Mouse (Mus musculus) monocyte, adult 2 months (primary cell): ENCODE measurements around the gene Sept9.

Experiments
- DNase-seq, 2 experiments: peaks; one replicate each; pipeline ENCODE4 v3.0.0; 2022; ENCODE audit warnings: low spot score in 2 of 2, low read depth in 1 of 2

Sept9 gene

DNA sequence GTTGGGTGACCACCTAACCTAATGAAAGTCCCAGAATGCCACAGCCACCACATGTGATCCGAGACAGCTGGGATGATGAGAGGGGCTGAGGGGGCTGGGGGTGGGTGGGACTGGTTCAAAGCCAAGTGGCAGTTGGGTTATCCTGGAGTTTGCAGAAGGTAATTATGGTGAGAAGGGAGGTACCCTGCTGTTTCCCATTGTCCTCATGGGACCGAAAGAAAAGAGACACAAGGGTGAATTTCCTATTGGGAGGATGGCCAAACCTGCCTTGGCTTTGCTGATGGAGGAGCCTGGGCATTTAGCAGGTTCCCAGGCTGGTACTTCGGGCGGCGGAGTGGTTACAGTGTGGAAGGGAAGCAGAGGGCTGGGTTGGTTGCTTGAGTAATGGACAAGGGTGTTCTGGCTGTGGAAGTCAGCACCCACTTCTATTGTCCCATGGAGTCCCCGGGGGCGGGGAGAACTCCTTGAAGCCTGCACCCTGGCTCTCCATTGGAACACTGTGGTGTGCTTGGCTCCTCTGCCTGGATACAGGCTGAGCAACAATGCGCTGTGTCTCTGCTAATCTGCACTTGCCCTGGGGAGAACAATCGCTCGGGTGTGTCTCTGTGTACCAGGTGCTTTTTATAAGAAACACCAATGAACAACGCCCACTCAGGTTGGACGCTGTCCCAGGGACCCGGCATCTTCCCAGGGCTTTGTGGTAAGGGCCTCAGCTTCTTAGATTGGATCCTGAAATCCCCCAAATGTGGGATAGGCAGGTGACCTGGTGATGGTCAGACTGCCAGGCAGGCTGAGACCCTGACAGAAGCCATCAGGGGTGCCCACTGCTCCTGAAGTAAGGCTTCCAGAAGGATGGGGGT lies 64.9 kb downstream of the Sept9 start:
- no peak for DNase-seq

DNA sequence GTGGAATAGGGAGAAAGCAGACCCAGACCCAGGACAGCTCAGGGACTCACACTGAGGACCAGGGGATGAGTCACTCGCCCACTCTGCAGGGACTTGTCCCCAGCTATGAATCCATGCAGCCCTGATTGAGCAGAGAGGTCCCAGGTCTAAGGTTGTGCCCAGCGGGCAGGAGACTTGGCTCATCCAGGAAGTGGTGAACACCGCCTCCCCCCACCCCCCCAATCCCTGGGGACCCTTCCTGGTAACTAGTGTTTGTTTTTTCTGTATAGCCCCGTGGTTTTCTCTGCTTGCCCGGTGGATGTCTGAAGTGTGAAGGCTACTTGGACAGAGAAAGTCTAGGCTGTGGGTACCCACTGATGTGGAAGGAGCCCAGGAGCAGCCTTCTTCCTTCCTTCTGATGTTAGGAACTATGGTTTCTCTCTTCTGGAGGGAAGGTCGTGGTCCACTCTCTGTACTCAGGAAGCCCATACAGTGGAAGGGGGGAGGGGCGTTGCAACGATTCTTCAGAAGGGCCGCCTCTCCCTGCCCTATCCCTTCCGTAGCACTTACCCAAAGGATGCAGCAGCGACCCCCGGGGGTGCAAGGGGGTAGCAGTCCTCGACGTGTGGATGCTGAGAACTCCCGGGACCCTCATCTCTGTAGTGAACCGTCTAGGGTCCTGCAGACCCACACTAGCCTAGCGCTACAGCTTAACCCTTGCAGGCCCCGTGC lies 66.0 kb downstream of the Sept9 start:
- DNase-seq: no peak

DNA sequence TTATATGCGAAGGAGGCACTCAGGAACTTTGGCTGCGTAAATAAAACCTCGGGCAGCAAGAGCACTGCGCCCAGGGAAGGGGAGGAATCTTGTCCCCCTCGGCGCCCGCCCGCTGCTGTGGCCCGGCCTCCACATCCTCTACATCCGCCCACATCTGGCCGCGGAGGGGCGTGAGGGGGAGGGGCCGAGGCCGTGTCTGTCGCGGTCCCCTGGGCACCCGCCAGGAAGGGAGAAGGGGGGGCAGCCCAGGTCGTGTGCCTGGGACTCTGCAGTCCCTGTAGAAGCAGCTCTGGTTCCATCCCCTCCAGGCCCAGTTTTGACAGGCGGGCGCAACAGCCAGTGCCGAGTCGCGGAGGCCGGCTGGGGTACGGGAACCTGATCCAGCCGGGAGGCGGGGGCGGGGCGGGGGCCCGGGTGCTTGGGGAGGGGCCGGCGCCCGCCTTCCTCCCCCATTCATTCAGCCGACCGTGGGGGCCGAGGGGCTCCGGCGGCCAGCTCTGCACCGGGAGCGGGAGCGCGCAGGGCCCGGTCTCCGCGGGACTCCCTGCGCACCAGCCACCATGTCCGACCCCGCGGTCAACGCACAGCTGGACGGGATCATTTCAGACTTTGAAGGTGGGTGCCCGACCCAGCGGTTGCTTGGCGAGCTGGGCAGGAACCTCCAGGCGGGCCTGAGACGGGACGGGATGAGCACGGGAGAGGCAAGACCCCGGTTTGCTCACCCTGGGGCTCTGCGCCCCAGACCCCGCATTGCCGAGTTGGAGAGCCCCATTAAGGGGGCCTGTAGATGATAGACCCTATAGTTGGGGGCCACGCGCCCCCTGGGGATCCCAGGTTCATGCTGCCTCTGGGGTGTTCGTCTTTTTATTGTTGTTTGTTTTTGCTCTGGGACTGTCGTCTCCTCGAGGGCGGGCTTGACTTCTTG lies 66.8 kb downstream of the Sept9 start:
- DNase-seq: no peak

DNA sequence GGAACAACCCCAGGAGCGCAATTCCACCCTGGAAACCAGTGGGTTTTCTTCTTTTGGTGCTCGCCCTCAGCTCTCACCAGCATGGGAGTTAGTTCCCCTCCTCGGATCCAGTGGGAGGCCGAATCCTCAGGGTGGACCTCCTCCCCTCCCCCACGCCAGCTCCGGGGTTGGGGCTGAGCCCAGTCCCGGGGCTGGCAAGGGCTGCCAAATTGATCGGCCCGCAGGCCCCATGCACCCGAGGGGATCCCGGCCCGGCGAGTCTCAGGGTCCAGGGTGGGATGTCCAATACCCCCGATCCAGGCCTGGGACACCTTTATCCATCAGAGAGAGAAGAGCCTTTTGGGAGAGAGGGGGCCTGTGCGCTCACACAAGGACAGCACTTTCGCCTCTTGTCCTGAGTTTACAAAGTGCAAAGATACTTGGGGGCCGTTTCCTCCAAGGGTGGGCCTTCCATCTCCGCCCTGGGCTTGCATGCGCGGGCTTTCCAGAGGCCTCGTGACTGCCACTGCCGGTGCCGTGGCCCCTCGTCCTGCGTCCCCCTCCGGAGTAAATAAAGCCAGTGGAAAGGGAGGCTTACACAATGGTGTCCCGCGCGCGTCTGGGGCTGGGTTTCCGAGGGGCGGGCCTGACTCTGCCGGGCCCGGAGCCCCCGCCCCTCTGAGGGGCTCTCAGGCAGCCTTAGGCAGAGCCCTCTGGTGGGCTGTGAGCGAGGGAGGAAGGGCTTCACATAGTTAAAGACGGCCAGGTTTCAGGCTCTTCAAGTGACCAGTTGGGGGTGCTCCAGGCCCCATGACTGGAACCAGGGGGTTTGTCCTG lies 67.7 kb downstream of the Sept9 start:
- no peak for DNase-seq

DNA sequence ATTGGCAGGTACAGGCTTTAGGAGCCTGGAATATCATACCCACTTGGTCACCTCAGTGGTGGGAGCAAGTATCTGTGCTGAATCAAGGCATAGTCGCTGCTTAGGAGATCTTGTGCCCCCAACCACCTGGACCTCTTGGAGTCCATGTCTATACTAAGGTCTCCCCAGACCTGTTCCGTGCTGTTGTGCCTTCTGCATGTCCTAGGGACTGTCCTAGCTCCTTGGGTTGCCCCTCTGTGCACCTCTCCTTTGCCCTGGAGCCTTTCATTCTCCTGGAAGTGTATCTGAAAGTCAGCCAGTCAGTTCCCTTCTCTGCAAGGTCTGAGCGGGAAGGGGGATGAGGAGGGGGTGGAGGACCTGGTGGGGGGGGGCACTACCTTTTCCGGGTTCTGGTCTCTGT lies 68.4 kb downstream of the Sept9 start:
- DNase-seq: no peak

DNA sequence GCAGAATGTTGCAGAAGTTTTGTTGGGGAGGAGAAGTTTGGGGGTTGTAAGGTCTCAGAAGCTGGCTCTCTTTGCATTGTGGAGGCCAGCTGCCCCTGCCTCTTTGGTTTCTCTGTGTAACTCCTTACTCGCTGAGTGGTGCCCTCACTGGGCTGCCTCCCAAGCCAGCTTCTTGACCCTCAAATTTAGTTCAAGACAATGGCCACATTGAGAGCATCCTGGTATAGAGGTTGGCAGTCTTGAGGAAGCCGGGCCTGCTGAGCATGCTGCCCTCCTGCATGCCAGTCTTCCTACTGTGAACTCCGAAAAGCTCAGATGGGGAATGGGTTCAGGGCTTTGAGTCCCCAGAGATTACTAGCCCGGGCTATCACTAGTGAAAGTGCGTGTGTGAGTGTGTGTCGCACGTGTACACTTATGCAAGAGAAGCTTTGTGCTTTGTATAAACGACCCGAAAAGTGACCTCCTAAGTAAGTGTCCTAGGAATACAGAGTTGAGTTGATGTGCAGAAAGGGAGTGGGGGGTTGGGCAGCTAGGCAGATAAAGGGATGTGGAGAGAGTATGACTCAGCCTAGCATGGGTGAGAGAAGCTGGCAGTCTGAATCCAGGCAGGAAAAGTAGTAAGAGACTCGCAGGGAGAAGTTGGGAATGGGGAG lies 69.0 kb downstream of the Sept9 start:
- DNase-seq: no peak

DNA sequence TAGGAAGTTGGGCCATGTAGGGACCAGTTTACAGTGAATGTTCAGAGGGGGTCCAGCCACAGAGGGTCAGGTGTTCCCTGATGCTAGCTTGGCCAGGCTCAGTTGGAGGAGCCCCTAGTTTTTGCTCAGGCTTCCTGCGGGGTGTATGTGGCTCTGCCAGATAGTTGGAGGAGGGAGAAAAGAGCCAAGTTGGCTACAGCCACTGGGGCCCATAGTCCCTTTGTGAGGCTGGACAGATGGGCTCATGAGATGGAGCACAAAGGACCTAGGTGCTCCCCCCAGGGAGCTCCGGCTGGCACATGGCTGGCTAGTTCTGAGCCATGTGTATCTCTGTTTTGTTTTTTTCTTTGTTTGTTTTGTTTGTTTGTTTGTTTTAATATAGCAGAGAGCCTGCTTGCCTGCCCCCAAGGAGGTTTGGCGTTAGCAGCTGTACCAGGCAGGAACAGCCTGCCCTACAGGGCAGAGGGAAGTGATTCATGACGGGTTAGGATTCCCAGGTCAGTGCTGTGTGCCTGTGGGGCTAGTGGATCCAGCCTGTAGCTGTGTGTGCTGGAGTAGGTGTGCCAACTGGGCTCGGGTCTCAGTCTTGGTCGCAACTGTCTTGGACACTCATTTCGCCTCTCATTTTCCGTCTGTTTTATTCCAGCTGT lies 69.7 kb downstream of the Sept9 start:
- DNase-seq: no peak

DNA sequence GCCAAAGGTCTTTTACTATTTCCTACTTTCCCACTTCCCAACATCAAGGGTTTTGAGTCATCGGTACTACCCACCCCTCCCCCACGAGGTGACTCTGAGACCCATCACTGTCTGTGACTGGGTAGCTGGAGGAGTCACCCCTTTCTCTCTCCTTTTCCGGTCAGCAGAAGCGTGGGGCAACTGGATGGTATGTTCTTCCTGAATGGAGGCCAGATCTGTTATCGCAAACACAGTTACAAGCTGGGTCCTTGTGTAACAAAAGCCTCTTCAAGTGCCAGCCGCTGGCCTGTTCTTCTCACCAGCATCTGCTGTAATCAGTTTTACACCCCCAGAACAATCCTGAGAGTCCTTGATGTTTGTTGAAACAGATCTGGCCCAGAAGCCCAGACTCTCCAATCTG lies 70.5 kb downstream of the Sept9 start:
- DNase-seq: no peak

DNA sequence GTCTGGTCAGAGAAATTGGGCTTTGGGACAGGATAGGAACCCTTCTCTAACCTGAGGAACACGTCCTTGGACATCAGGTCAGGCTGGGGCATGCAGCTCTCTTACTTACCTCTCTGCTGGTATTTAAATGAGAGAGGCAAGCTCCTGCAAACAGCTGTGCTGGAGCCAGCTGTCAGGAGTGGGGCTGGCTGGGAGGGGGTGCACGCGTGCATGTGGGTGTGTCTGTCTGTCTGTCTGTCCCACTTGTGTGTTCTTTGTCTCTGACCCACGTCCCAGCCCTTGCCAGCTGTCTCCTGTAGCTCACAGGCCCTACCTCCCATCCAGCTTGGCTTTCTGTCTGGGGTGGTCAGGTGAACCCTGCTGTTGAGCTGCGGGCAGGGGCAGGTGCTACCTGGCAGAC lies 75.5 kb downstream of the Sept9 start:
- no peak for DNase-seq

DNA sequence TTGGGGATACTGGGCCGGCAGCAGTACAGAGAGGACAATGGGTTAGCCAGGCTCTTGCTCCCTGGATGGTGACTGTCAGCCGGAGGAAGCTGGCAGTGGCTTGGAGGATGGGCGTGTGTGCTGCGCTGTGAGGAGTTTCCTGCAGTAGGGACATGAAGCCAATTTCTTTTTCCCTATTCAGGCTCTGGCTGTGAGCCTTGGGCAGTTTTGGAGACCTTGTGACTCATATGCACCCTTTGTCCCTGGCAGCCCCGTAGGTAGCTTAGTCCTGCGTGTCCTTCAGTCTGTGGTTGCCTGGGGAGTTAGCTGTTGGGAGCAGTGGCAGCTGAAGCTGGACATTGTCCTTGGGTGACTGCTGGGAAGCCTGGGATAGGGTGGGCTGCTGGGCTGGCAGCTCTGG lies 76.5 kb downstream of the Sept9 start:
- DNase-seq: no peak

DNA sequence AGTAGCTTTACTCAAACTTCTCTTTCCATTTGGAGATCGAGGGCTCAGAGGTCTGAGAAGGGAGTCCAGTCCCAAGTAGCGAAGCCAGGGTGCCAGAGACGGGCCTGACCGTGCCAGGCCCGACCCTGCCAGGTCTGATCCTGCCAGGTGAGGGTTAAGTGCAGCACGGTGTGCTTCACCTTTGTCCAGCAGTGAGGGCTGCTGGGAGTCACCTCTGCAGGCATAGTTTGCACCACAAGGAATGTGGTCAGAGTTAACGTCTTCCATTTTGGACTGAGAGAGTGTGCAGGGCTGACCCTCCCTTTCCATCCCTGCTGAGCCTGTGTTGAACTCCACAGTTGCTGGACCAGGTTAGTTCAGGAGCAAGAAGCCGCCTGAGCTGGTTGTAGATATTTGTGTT lies 77.5 kb downstream of the Sept9 start:
- DNase-seq: no peak

DNA sequence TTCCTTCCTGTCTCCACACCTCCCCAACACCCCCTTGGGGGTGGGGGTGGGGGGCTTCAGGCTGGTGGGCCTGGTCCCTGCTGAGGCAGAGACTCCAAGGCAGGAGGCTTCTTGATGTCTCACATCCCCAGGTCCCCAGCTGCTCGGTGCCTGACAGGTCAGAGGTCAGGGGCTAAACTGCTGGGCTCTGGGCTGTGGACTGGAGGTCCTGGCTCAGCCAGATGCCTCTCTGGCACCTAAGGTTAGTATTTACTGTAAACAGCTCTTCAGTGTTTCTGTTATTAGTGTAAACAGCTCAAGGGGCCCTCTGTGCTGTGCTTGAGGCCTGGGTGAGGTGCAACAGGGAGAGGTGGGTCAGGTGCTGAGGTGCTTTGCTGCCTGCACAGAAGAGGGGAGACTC lies 78.7 kb downstream of the Sept9 start:
- no peak for DNase-seq

DNA sequence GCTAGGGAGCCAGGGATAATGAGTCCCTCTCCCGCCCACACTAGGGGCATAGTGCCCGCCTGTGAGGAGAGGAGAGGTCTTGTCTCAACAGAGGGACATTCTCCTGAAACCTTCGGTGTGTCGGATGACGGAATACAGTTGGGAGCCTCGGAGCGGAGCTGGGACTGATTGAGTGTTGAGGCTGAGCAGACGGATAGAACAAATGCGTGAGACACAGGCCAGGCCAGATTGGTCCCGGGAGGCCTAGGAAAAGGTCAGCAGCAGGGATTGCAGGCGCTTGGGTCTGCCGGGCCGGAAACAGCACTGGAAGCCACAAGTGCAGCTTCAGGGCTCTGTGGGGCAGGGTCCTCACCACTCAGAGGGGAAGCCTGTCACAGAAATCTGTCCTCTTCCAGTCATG lies 79.1 kb downstream of the Sept9 start:
- DNase-seq: no peak

DNA sequence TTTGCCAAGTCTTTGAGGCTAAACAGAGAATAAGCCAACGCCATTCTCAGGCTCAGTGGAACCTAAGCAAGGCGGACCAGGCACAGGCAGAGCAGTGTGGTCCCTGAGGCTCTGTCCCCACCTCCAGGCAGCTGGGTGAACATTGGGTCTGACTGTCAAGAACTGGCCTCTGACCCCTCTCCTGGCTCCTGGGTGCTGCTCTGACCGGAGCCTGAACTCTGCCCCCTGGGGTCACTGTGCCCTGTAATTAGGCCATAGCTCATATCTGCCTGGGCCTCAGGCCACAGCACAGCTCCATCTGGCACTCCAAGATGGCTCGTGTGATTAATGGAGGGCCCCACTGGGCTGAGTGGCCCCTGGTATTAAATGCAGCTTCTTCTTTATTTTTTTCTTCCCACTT lies 80.5 kb downstream of the Sept9 start:
- DNase-seq: no peak

DNA sequence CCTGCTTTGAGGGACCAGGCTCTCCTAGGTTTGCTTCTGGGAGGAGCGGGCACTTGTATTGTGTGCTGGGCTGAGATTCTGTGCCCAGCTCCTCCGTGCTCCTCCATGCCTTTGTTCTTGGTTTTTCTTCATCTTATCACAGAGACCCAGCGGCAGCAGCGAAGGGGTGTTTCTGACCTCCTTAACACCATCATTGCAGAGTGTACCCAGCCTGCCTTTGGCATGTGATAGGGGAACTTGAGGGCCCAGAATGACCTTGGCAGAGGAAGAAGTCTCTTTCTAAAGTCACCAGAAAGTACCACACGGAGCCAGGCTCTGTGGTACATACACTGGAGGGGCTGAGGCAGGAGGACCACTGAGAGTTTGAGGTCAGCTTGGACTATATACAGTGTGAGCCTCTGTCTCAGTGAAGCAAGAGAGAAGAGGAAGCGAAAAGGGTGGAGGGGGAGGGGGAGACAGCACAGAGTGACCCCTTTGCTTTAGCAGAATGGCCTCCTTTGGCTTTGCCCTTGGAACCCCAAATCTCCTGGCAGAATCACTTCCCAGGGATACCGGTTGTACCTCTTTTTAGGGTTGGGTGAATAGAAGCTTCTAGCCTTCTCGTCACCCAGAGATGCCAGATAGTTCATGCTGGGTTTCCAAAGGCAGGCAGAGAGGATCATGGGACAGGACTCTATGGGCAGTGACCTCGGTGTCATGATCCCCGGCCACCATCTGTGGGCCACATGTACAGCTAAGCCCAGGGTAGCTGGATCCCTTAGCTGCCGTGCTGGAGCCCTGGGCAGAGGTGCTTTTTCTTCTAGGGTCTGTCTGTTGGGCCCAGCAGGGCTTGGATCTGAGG lies 83.8 kb downstream of the Sept9 start:
- DNase-seq: no peak

DNA sequence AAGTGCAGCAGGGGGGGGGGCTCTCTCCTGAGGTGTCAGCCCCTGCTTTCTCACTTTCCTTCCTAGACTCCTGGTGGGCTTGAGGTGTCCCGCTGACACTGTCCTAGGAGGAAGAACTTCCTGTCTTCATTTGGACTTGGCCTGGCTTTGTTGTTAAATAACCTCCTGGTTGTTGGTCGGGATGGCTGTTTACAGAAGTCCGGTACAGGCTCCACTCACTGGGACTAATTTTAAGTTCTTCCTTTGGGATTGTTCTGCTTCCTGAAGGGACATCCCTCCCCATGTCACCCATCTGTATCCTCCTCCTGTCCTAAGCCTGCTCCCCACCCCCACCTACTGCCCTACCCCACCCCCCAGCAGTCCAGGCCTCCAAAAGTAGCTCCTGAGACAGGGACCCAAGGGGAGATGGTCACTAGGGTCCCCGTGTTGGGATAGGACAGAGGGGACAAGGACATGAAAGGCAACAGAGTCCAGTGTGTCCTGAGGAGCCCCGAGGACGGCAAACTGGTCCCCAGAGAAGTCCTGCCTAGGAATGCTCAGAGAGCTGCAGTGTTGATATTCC lies 84.5 kb downstream of the Sept9 start:
- DNase-seq: no peak

DNA sequence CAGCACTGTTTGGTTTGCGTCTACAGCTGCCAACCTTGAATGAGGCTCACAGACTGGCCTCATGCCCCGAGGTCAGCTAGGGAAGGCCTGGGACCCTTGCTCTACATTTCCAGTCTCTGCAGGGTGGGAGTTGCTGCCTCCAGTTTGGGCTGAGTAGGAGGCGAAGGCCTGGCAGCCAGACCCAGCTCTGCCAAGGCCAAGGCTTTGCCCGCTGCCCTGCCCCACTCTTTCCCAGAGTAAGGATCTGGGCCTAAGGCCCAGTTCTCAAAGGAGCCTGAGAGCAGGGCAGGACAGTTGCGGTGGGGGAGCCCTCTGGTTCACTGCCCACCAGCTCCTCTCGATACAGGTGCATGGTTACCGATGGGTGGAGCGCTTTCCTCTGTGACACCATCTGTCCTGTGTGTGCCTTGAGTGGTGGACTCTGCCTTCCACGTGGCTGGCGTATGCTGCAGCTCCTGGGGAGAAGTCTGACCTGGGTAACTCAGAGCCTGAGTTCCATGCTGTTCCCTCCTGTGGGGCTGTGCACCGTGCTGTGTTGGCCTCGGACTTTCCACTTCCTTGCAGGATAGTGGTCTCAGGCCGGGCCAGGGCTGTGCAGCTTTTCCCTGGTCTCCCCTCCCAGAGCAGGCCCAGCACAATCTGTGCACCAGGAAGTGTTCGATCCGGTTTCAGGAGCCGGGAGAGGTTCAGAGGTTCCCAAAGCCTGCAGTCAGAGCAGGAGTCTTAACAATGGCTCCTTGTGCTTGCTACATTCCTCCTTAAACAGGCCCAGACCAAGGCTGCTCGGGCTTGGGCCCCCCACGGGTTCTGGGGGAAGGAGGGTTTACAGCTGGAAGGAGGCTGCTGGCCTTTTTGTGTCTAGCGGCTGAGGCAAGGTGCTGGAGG lies 85.5 kb downstream of the Sept9 start:
- no peak for DNase-seq

DNA sequence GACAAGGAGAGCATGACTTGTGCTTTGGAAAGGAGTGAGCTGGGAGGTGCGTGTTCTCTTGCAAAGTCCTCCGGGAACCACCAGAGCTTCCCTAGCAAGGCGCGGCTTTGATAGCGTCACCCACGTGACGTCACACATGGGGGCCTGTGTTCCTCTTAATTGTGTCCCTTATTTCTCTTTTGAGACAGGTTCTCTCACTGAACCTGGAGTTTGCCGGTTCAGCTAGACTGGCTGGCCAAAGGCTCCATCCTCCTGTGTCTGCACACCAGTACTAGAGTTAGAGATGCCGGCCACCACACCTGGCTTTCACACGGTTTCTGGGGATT lies 86.1 kb downstream of the Sept9 start:
- DNase-seq: no peak
